Mouse (Mus musculus) gastrocnemius, postnatal 36 days (tissue): ENCODE results near the gene Sipa1l2. TPM values are rescaled to one million over a fixed set of nuclear protein-coding genes. Genes with fewer than 3 reads are reported as not detected.
"Not testable (repeated sequence)": the region's sequence is repeated elsewhere in the genome, so short reads cannot be mapped to it uniquely, and the experiment has no call there.

Source experiments
- DNase-seq, 2 experiments: peaks; one replicate each; pipeline ENCODE4 v3.0.0; 2022
- intact Hi-C: fragments of 180-260 bp; cut with DNase I; formaldehyde crosslinking; loops from one replicate; pipeline ENCODE4 v1.15.1; 2025
- total RNA-seq, 2 experiments: library from RNA; stranded (reverse); gene quantifications; 2 replicates each; pipeline ENCODE4 v1.2.3; 2021

Sipa1l2 gene
- total RNA-seq, 2 experiments from 2014 or later, result 4.9 to 5.2 TPM

GRCm38 (mm10) chr8:125416146-125416545 is 153.5 kb downstream of the Sipa1l2 start:
- intact Hi-C loops, result no loop called here
- DNase-seq, result no peak

GRCm38 (mm10) chr8:125414651-125415050 is 155.0 kb downstream of the Sipa1l2 start:
- intact Hi-C loops, result no loop called here
- no peak for DNase-seq

- intact Hi-C loops, result no loop called here
- DNase-seq, result no peak
Observed at GRCm38 (mm10) chr8:125413001-125413909, 156.4 kb downstream of the Sipa1l2 start.

- intact Hi-C loops, result no loop called here
- no peak for DNase-seq
Observed at GRCm38 (mm10) chr8:125410646-125411045, 159.0 kb downstream of the Sipa1l2 start.

GRCm38 (mm10) chr8:125407672-125408071 is 161.9 kb downstream of the Sipa1l2 start:
- DNase-seq, result no peak
- intact Hi-C loops, result no loop called here

- DNase-seq, result no peak
- intact Hi-C loops, result no loop called here
Observed at GRCm38 (mm10) chr8:125406453-125406852, 163.2 kb downstream of the Sipa1l2 start.

- DNase-seq, result no peak
- intact Hi-C loops, result no loop called here
Observed at GRCm38 (mm10) chr8:125401350-125401749, 168.3 kb downstream of the Sipa1l2 start.

- DNase-seq, result no peak
- intact Hi-C loops, result no loop called here
Observed at GRCm38 (mm10) chr8:125397981-125398380, 171.6 kb downstream of the Sipa1l2 start.

- intact Hi-C loops, DNase-seq: not testable (repeated sequence)
Observed at GRCm38 (mm10) chr8:125395682-125396081, 173.9 kb downstream of the Sipa1l2 start.

- intact Hi-C loops, result no loop called here
- DNase-seq, result no peak
Observed at GRCm38 (mm10) chr8:125395032-125395431, 174.6 kb downstream of the Sipa1l2 start.

- intact Hi-C loops, result loop anchor here (2.0 kb wide), 1 partner anchor 23 kb away; no protein-coding TSS in a partner anchor
- DNase-seq, result no peak
Observed at GRCm38 (mm10) chr8:125391685-125392084, 177.9 kb downstream of the Sipa1l2 start.

- intact Hi-C loops, result loop anchor here (2.0 kb wide), 1 partner anchor 22 kb away; no protein-coding TSS in a partner anchor
- DNase-seq, result no peak
Observed at GRCm38 (mm10) chr8:125391271-125391670, 178.3 kb downstream of the Sipa1l2 start.

- no peak for DNase-seq
- intact Hi-C loops, result loop anchor here (2.0 kb wide), 1 partner anchor 22 kb away; no protein-coding TSS in a partner anchor
Observed at GRCm38 (mm10) chr8:125390506-125390895, 179.1 kb downstream of the Sipa1l2 start.

- intact Hi-C loops, result loop anchor here (2.0 kb wide), 1 partner anchor 21 kb away; no protein-coding TSS in a partner anchor
- DNase-seq, result peak; percentile 30 to 48
Observed at GRCm38 (mm10) chr8:125389756-125390505, 179.7 kb downstream of the Sipa1l2 start.

- intact Hi-C loops, result no loop called here
- no peak for DNase-seq
Observed at GRCm38 (mm10) chr8:125389280-125389679, 180.3 kb downstream of the Sipa1l2 start.

GRCm38 (mm10) chr8:125388404-125389180 is 181.0 kb downstream of the Sipa1l2 start:
- DNase-seq, result no peak
- intact Hi-C loops, result no loop called here

- intact Hi-C loops, result no loop called here
- DNase-seq, result peak in 1 of 2 experiments; percentile 24
Observed at GRCm38 (mm10) chr8:125385519-125386150, 184.0 kb downstream of the Sipa1l2 start.

- intact Hi-C loops, result no loop called here
- DNase-seq, result no peak
Observed at GRCm38 (mm10) chr8:125384551-125385183, 184.9 kb downstream of the Sipa1l2 start.

GRCm38 (mm10) chr8:125381674-125382073 is 187.9 kb downstream of the Sipa1l2 start:
- intact Hi-C loops, result no loop called here
- DNase-seq, result no peak
